Mouse (Mus musculus) small intestine, adult 2 months (tissue): ENCODE results near the gene Cdkl2.

Experiments used
- CTCF ChIP-seq: fragments of 200-500 bp; IDR thresholded peaks from 2 replicates; pipeline ENCODE4 v1.5.1; 2012; ENCODE audit warnings: low read depth, mild to moderate bottlenecking, control low read depth, inconsistent platforms, low read length, moderate library complexity, mixed read lengths; ENCODE audit not compliant: insufficient replicate concordance, insufficient read length; ENCODE audit errors: extremely low read depth
- POLR2A ChIP-seq: fragments of 200-500 bp; IDR thresholded peaks from 2 replicates; pipeline ENCODE4 v1.6.1; 2012; ENCODE audit warnings: low read depth, mild to moderate bottlenecking, control low read depth, inconsistent platforms, low read length, moderate library complexity

GRCm38 (mm10) chr5:91983490-91983889 lies 60.2 kb downstream of the Cdkl2 start:
- no peak for TF ChIP-seq POLR2A
- no peak for TF ChIP-seq CTCF
